In genomic region chr6:54818389-54818788, GRCm38 (mm10) we compare ENCODE assay signal across 8 mouse cellular contexts. TPM values are rescaled to one million over a fixed set of nuclear protein-coding genes. Genes with fewer than 3 reads are reported as not detected.
DNase-seq lines count a peak whose midpoint lies in the region; ATAC-seq and TF ChIP-seq lines count a peak whose summit lies in the region.

No protein-coding gene starts in this region.

- H3K27ac ChIP-seq in heart, embryonic 16.5 days (ENCODE audit: low read length), result peak overlapping the region; percentile 97; the same call in 1 of the 2 replicates
- no peak overlapping the region for H3K27ac ChIP-seq in ES-E14 (ENCODE audit: insufficient read depth, low read depth, low read length, poor library complexity, severe bottlenecking)
- no peak overlapping the region for H3K27ac ChIP-seq in hindbrain, embryonic 10.5 days
- no peak overlapping the region for H3K27ac ChIP-seq in midbrain, embryonic 10.5 days (replicated peaks)

- no peaks in the 10 kb centered on the region for H3K27me3 ChIP-seq in heart, embryonic 16.5 days (ENCODE audit: control insufficient read depth, insufficient read depth, low read length)
- H3K27me3 ChIP-seq in hindbrain, embryonic 10.5 days (ENCODE audit: insufficient read depth, poor library complexity, severe bottlenecking), result peaks cover 8% of the 10 kb centered on the region; the same call in 1 of the 2 replicates
- peaks cover 11% of the 10 kb centered on the region for H3K27me3 ChIP-seq in midbrain, embryonic 10.5 days (ENCODE audit: low read depth, poor library complexity, severe bottlenecking)

- WGBS in heart, embryonic 16.5 days, result 52% methylated on average over 2 of the region's 2 CpGs
- WGBS in hindbrain, embryonic 10.5 days, result 56% methylated on average over 2 of the region's 2 CpGs
- WGBS in midbrain, embryonic 10.5 days, result 56% methylated on average over 2 of the region's 2 CpGs

- peak overlapping the region; percentile 97 for H3K9ac ChIP-seq in heart, embryonic 16.5 days (ENCODE audit: low read length)
- no peak overlapping the region for H3K9ac ChIP-seq in ES-E14 (ENCODE audit: insufficient read depth, low read depth, low read length, poor library complexity, severe bottlenecking)

- H3K9me3 ChIP-seq in heart, embryonic 16.5 days (replicated peaks; ENCODE audit: control insufficient read depth, low read length), result no peaks in the 10 kb centered on the region
- H3K9me3 ChIP-seq in ES-E14 (ENCODE audit: control insufficient read depth, insufficient read depth, low read depth, low read length), result no peaks in the 10 kb centered on the region
- H3K9me3 ChIP-seq in hindbrain, embryonic 10.5 days, result no peaks in the 10 kb centered on the region
- no peaks in the 10 kb centered on the region for H3K9me3 ChIP-seq in midbrain, embryonic 10.5 days (replicated peaks)

- in situ Hi-C loops in ES-E14 (cut with MboI; ENCODE audit: low sequenced_read_pairs in 2 of 2, unreplicated experiment in 2 of 2), result no loop called here

- peak overlapping the region; percentile 91 for H3K4me3 ChIP-seq in heart, embryonic 16.5 days (ENCODE audit: low read length)
- peak overlapping the region; percentile 60 to 91 for H3K4me3 ChIP-seq in ES-E14 (ENCODE audit: insufficient read depth in 1 of 2, low read depth in 1 of 2, low read length in 2 of 2, poor library complexity in 1 of 2, severe bottlenecking in 1 of 2)
- H3K4me3 ChIP-seq in hindbrain, embryonic 10.5 days, result peak overlapping the region; percentile 80
- peak overlapping the region; percentile 81 for H3K4me3 ChIP-seq in midbrain, embryonic 10.5 days

- no peak for DNase-seq in heart, adult 11 months
- no peak for DNase-seq in ES-E14 (ENCODE audit: low read depth, low spot score)
- no peak for DNase-seq in hindbrain, embryonic 10.5 days (ENCODE audit: low spot score)
- DNase-seq in midbrain, embryonic 10.5 days (ENCODE audit: low spot score), result no peak
- no peak for DNase-seq in left cerebral cortex, postnatal 10 days (ENCODE audit: extremely low spot score in 1 of 2, low spot score in 2 of 2)
- DNase-seq in urinary bladder, adult 2 months (ENCODE audit: low spot score), result no peak
- no peak for DNase-seq in layer of hippocampus, adult 18-20 months (ENCODE audit: low spot score in 2 of 2)

- H3K36me3 ChIP-seq in heart, embryonic 16.5 days (ENCODE audit: control insufficient read depth, insufficient read depth), result no peaks in the 10 kb centered on the region
- H3K36me3 ChIP-seq in ES-E14 (ENCODE audit: control insufficient read depth, insufficient read depth, low read length, poor library complexity, severe bottlenecking), result no peaks in the 10 kb centered on the region
- H3K36me3 ChIP-seq in hindbrain, embryonic 10.5 days, result 0 out of 2 replicates have a peak, but pooled peaks cover 4% of the 10 kb centered on the region
- H3K36me3 ChIP-seq in midbrain, embryonic 10.5 days, result peaks cover 8% of the 10 kb centered on the region; the same call in 1 of the 2 replicates

- peak overlapping the region; percentile 75 for H3K4me2 ChIP-seq in heart, embryonic 16.5 days (ENCODE audit: low read depth, low read length)

- peaks cover 25% of the 10 kb centered on the region for H3K4me1 ChIP-seq in heart, embryonic 16.5 days (ENCODE audit: control insufficient read depth, insufficient read depth, low read length)
- H3K4me1 ChIP-seq in ES-E14 (ENCODE audit: control insufficient read depth in 2 of 2, insufficient read depth in 2 of 2, low read length in 2 of 2, poor library complexity in 1 of 2), result peaks cover 10 to 24% of the 10 kb centered on the region in 2 experiments
- H3K4me1 ChIP-seq in hindbrain, embryonic 10.5 days (replicated peaks), result peaks cover 34% of the 10 kb centered on the region
- peaks cover 39% of the 10 kb centered on the region for H3K4me1 ChIP-seq in midbrain, embryonic 10.5 days

- intact Hi-C loops in left cerebral cortex, postnatal 10 days (cut with DNase I), result loop anchor here (5.0 to 10.0 kb wide), 3 partner anchors 79 to 346 kb away; partner anchors contain the start of gene Ggct

- no peak for ATAC-seq in heart, embryonic 16.5 days (replicated peaks; ENCODE audit: extremely low read depth, insufficient read depth, low FRiP score)

TF ChIP-seq in ES-E14, 5 proteins besides CTCF, POLR2A, EP300 and RAD21:
- TF ChIP-seq HCFC1 (IDR thresholded peaks at IDR 0.05; ENCODE audit: borderline replicate concordance, insufficient read depth, low read length), result no peak
- TF ChIP-seq ZC3H11A (IDR thresholded peaks at IDR 0.05; ENCODE audit: borderline replicate concordance, low read depth, low read length), result no peak
- TF ChIP-seq CHD2 (IDR thresholded peaks at IDR 0.05; ENCODE audit: low read depth, low read length), result no peak
TF ChIP-seq in ES-E14: peak in this region for 0.

RNA-seq across cellular contexts. Expression of gene Znrf2, which starts 1.7 kb away (rescaled TPM):
- polyA plus RNA-seq in heart, embryonic 16.5 days (2015; fragmentation: Nextera tagmentation; extraction: Ambion mirVana), result 3.1 and 3.3 TPM in 2 replicates
- total RNA-seq in ES-E14 (2012; rRNA removed), result 24.4 and 35.0 TPM in 2 replicates
- 2.0 TPM in 2 replicates for polyA plus RNA-seq in hindbrain, embryonic 10.5 days (2016; fragmentation: Nextera tagmentation; extraction: Ambion mirVana)
- 2.2 and 2.4 TPM in 2 replicates for polyA plus RNA-seq in midbrain, embryonic 10.5 days (2016; fragmentation: Nextera tagmentation; extraction: Ambion mirVana)
- 10 to 100 TPM; 31.7 to 35.2 TPM for total RNA-seq in left cerebral cortex, postnatal 10 days (2021)
- 10.4 and 12.0 TPM in 2 replicates for polyA plus RNA-seq in urinary bladder, adult 2 months (2012; rRNA removed)
- total RNA-seq in layer of hippocampus, adult 18-20 months (2021), result 10 to 100 TPM; 21.5 to 23.7 TPM
